8 mouse cellular contexts compared by ENCODE assay signal in genomic region chr1:152902665-152903516, GRCm38 (mm10). TPM values are rescaled to one million over a fixed set of nuclear protein-coding genes. Genes with fewer than 3 reads are reported as not detected.
DNase-seq lines count a peak whose midpoint lies in the region; ATAC-seq and TF ChIP-seq lines count a peak whose summit lies in the region.

No protein-coding gene starts in this region.

- ATAC-seq in forebrain, embryonic 16.5 days, result peak; percentile 90
- ATAC-seq in lung, embryonic 14.5 days (ENCODE audit: insufficient read depth), result peak; percentile 88

- no peaks in the 10 kb centered on the region; the same call in 1 of the 2 replicates for H3K36me3 ChIP-seq in ES-E14 (ENCODE audit: control insufficient read depth, insufficient read depth, low read length, poor library complexity, severe bottlenecking)
- no peaks in the 10 kb centered on the region for H3K36me3 ChIP-seq in forebrain, embryonic 16.5 days (ENCODE audit: control insufficient read depth, insufficient read depth)
- H3K36me3 ChIP-seq in lung, embryonic 14.5 days (ENCODE audit: insufficient read depth), result peaks cover 7% of the 10 kb centered on the region
- no peaks in the 10 kb centered on the region for H3K36me3 ChIP-seq in thymus, adult 2 months (ENCODE audit: control insufficient read depth, insufficient read depth, low read length)

- peak overlapping the region; percentile 100 for H3K9ac ChIP-seq in ES-E14 (ENCODE audit: insufficient read depth, low read depth, low read length, poor library complexity, severe bottlenecking)
- H3K9ac ChIP-seq in forebrain, embryonic 16.5 days (replicated peaks; ENCODE audit: low read depth, low read length), result peak overlapping the region; percentile 91
- peak overlapping the region; percentile 95 for H3K9ac ChIP-seq in lung, embryonic 14.5 days

- TF ChIP-seq POLR2A in olfactory bulb, adult 2 months (IDR thresholded peaks at IDR 0.05; ENCODE audit: insufficient read depth, low read depth, low read length), result no peak; the same call in none of the 2 replicates
- TF ChIP-seq POLR2A in thymus, adult 2 months (IDR thresholded peaks at IDR 0.05; ENCODE audit: control insufficient read depth, extremely low read depth, insufficient read depth, low read length, poor library complexity), result peak; percentile 54; the same call in 1 of the 2 replicates

- H3K27me3 ChIP-seq in forebrain, embryonic 16.5 days (replicated peaks; ENCODE audit: control insufficient read depth, insufficient read depth, low read length), result no peaks in the 10 kb centered on the region
- no peaks in the 10 kb centered on the region for H3K27me3 ChIP-seq in lung, embryonic 14.5 days (ENCODE audit: insufficient read depth, low read length)
- H3K27me3 ChIP-seq in thymus, adult 2 months (ENCODE audit: control insufficient read depth, insufficient read depth, low read length), result no peaks in the 10 kb centered on the region

- 0% methylated on average over 28 of the region's 69 CpGs for WGBS in forebrain, embryonic 16.5 days
- 0% methylated on average over 58 of the region's 69 CpGs for WGBS in lung, embryonic 14.5 days
- under 1% methylated on average over 60 of the region's 69 CpGs for WGBS in olfactory bulb, adult 2 months
- WGBS in thymus, adult 2 months, result under 1% methylated on average over 60 of the region's 69 CpGs

- intact Hi-C loops in heart, postnatal 36 days (cut with DNase I), result loop anchor here (5.0 to 10.0 kb wide), 3 partner anchors 56 to 482 kb away; no protein-coding TSS in a partner anchor

- H3K9me3 ChIP-seq in ES-E14 (ENCODE audit: control insufficient read depth, insufficient read depth, low read depth, low read length), result no peaks in the 10 kb centered on the region
- no peaks in the 10 kb centered on the region for H3K9me3 ChIP-seq in forebrain, embryonic 16.5 days (ENCODE audit: control insufficient read depth, low read length)
- H3K9me3 ChIP-seq in lung, embryonic 14.5 days (ENCODE audit: low read depth, low read length), result no peaks in the 10 kb centered on the region

- peaks cover 4 to 9% of the 10 kb centered on the region in 2 experiments for H3K4me1 ChIP-seq in ES-E14 (ENCODE audit: control insufficient read depth in 2 of 2, insufficient read depth in 2 of 2, low read length in 2 of 2, poor library complexity in 1 of 2)
- peaks cover 11% of the 10 kb centered on the region for H3K4me1 ChIP-seq in forebrain, embryonic 16.5 days (replicated peaks; ENCODE audit: control insufficient read depth, insufficient read depth, low read length)
- peaks cover 11% of the 10 kb centered on the region for H3K4me1 ChIP-seq in lung, embryonic 14.5 days (ENCODE audit: insufficient read depth)
- no peaks in the 10 kb centered on the region for H3K4me1 ChIP-seq in olfactory bulb, adult 2 months (ENCODE audit: control insufficient read depth, insufficient read depth, low read length)
- H3K4me1 ChIP-seq in thymus, adult 2 months (replicated peaks; ENCODE audit: control insufficient read depth, insufficient read depth, low read length), result peaks cover 8% of the 10 kb centered on the region

- peak overlapping the region; percentile 96 for H3K4me2 ChIP-seq in forebrain, embryonic 16.5 days (ENCODE audit: low read length)
- peak overlapping the region; percentile 100 for H3K4me2 ChIP-seq in lung, embryonic 14.5 days

- peak overlapping the region; percentile 99 for H3K27ac ChIP-seq in ES-E14 (ENCODE audit: insufficient read depth, low read depth, low read length, poor library complexity, severe bottlenecking)
- H3K27ac ChIP-seq in forebrain, embryonic 16.5 days (ENCODE audit: low read length), result peak overlapping the region; percentile 99
- H3K27ac ChIP-seq in layer of hippocampus, adult 2 months, result peak overlapping the region; percentile 98
- H3K27ac ChIP-seq in lung, embryonic 14.5 days (ENCODE audit: low read depth), result peak overlapping the region; percentile 98
- H3K27ac ChIP-seq in olfactory bulb, adult 2 months (ENCODE audit: insufficient read depth, low read depth, low read length), result peak overlapping the region; percentile 100
- peak overlapping the region; percentile 87 for H3K27ac ChIP-seq in thymus, adult 2 months (ENCODE audit: control insufficient read depth, insufficient read depth, low read length)

- peak overlapping the region; percentile 91 for H3K4me3 ChIP-seq in ES-E14 (ENCODE audit: insufficient read depth in 1 of 2, low read depth in 1 of 2, low read length in 2 of 2, poor library complexity in 1 of 2, severe bottlenecking in 1 of 2)
- H3K4me3 ChIP-seq in forebrain, embryonic 16.5 days (replicated peaks; ENCODE audit: low read length), result peak overlapping the region; percentile 76
- H3K4me3 ChIP-seq in layer of hippocampus, adult 2 months, result peak overlapping the region; percentile 74
- H3K4me3 ChIP-seq in lung, embryonic 14.5 days (ENCODE audit: low read depth, low read length), result peak overlapping the region; percentile 85
- peak overlapping the region; percentile 100 for H3K4me3 ChIP-seq in olfactory bulb, adult 2 months (ENCODE audit: insufficient read depth, low read depth, low read length)
- H3K4me3 ChIP-seq in thymus, adult 2 months (ENCODE audit: control insufficient read depth, insufficient read depth, low read length), result peak overlapping the region; percentile 97

- in situ Hi-C loops in ES-E14 (cut with MboI; ENCODE audit: low sequenced_read_pairs in 2 of 2, unreplicated experiment in 2 of 2), result no loop called here

- DNase-seq in ES-E14 (ENCODE audit: low read depth, low spot score), result peak; percentile 95
- DNase-seq in cerebellum, adult 11-12 months, result peak; percentile 96
- DNase-seq in heart, postnatal 36 days, result peak; percentile 91 to 97
- DNase-seq in layer of hippocampus, adult 2 months (ENCODE audit: low spot score in 2 of 2), result peak; percentile 96 to 97
- peak; percentile 98 for DNase-seq in lung, embryonic 14.5 days
- DNase-seq in thymus, adult 2 months, result peak; percentile 88

- TF ChIP-seq CTCF in layer of hippocampus, adult 2 months (conservative IDR thresholded peaks at IDR 0.05), result peak; percentile 52
- no peak for TF ChIP-seq CTCF in lung, embryonic 14.5 days (IDR thresholded peaks at IDR 0.05; ENCODE audit: low read depth)
- no peak for TF ChIP-seq CTCF in olfactory bulb, adult 2 months (IDR thresholded peaks at IDR 0.05; ENCODE audit: insufficient read depth, low read depth, low read length)
- TF ChIP-seq CTCF in thymus, adult 2 months (IDR thresholded peaks at IDR 0.05; ENCODE audit: borderline replicate concordance, control insufficient read depth, extremely low read depth, insufficient read depth, low read length, poor library complexity), result no peak

TF ChIP-seq in ES-E14, 5 proteins besides CTCF, POLR2A, EP300 and RAD21:
- peak; percentile 100 for TF ChIP-seq ZNF384 (IDR thresholded peaks at IDR 0.05; ENCODE audit: low read depth, low read length)
- TF ChIP-seq ZC3H11A (IDR thresholded peaks at IDR 0.05; ENCODE audit: borderline replicate concordance, low read depth, low read length), result no peak
- TF ChIP-seq MAFK (IDR thresholded peaks at IDR 0.05; ENCODE audit: insufficient read depth, low read depth, low read length), result peak; percentile 51; the same call in 1 of the 2 replicates
- TF ChIP-seq HCFC1 (IDR thresholded peaks at IDR 0.05; ENCODE audit: borderline replicate concordance, insufficient read depth, low read length), result peak; percentile 86
- peak; percentile 87 for TF ChIP-seq CHD2 (IDR thresholded peaks at IDR 0.05; ENCODE audit: low read depth, low read length)

RNA-seq across cellular contexts. Expression of gene Smg7, which starts 0.4 kb away (rescaled TPM):
- total RNA-seq in ES-E14 (2012; rRNA removed), result 86.7 and 88.4 TPM in 2 replicates
- polyA plus RNA-seq in forebrain, embryonic 16.5 days (2015; fragmentation: Nextera tagmentation; extraction: Ambion mirVana), result 32.7 and 33.0 TPM in 2 replicates
- total RNA-seq in heart, postnatal 36 days (2021), result 10 to 100 TPM; 40.1 to 45.2 TPM
- total RNA-seq in layer of hippocampus, adult 2 months (2021), result 10 to 100 TPM; 95.5 to 97.8 TPM
- 40.9 and 44.1 TPM in 2 replicates for polyA plus RNA-seq in lung, embryonic 14.5 days (2014; fragmentation: Nextera tagmentation; extraction: Ambion mirVana)
- polyA plus RNA-seq in olfactory bulb, adult 2 months (2012; ENCODE audit: insufficient read depth, insufficient read length, low replicate concordance, missing spikeins), result 387 TPM in 1 of 2 replicates, not detected in the other
- polyA plus RNA-seq in thymus, adult 2 months (2012; rRNA removed), result 74.0 and 89.7 TPM in 2 replicates

RNA-seq across cellular contexts. Expression of gene Nmnat2, which starts 51.9 kb away (rescaled TPM):
- 15.0 and 24.8 TPM in 2 replicates for total RNA-seq in ES-E14 (2012; rRNA removed)
- 77.1 and 85.6 TPM in 2 replicates for polyA plus RNA-seq in forebrain, embryonic 16.5 days (2015; fragmentation: Nextera tagmentation; extraction: Ambion mirVana)
- under 1 TPM; 0.22 to 0.28 TPM for total RNA-seq in heart, postnatal 36 days (2021)
- 100 to 1,000 TPM; 133 to 141 TPM for total RNA-seq in layer of hippocampus, adult 2 months (2021)
- 3.6 and 4.1 TPM in 2 replicates for polyA plus RNA-seq in lung, embryonic 14.5 days (2014; fragmentation: Nextera tagmentation; extraction: Ambion mirVana)
- not detected in 2 replicates for polyA plus RNA-seq in olfactory bulb, adult 2 months (2012; ENCODE audit: insufficient read depth, insufficient read length, low replicate concordance, missing spikeins)
- 0.66 and 1.1 TPM in 2 replicates for polyA plus RNA-seq in thymus, adult 2 months (2012; rRNA removed)

Comparison
In these comparisons a context has a peak if more than half of its experiments do, and no peak if none do; other contexts are left out.
1. Peak in every context shown above with its lines: DNase-seq, ATAC-seq, H3K4me3 ChIP-seq and H3K27ac ChIP-seq.